Mouse (Mus musculus) forebrain, embryonic 14.5 days (tissue): ENCODE data around the gene Pick1. TPM values are rescaled to one million over a fixed set of nuclear protein-coding genes. Genes with fewer than 3 reads are reported as not detected.
A peak's percentile ranks its signal among the peaks of the same experiment; 100 is the strongest.
"Not testable (repeated sequence)": the region's sequence is repeated elsewhere in the genome, so short reads cannot be mapped to it uniquely, and the experiment has no call there.

Experiments used
- ATAC-seq: fragments of 200-750 bp; cut with Nextera tagmentation; 2 replicates; pipeline ENCODE4 v1.8.0; 2017; ENCODE audit warnings: mild to moderate bottlenecking, moderate library complexity
- DNase-seq: peaks from one replicate; pipeline ENCODE4 v3.0.0-alpha.2; 2015; ENCODE audit warnings: low spot score
- H3K27ac ChIP-seq: fragments of 300-500 bp; sonication (generic); 2 replicates; pipeline ENCODE4 v1.5.1; 2014; ENCODE audit warnings: low read depth, mild to moderate bottlenecking, control low read depth, low read length, moderate library complexity
- H3K27me3 ChIP-seq: fragments of 300-500 bp; sonication (generic); replicated peaks from 2 replicates; pipeline ENCODE4 v1.6.1; 2014; ENCODE audit warnings: low read length, control low read depth, mixed read lengths; ENCODE audit not compliant: control insufficient read depth, insufficient read depth
- H3K36me3 ChIP-seq: fragments of 300-500 bp; sonication (generic); 2 replicates; pipeline ENCODE4 v1.6.1; 2014; ENCODE audit warnings: low read length, control low read depth; ENCODE audit not compliant: control insufficient read depth, insufficient read depth
- H3K4me1 ChIP-seq: fragments of 300-500 bp; sonication (generic); 2 replicates; pipeline ENCODE4 v1.6.1; 2014; ENCODE audit warnings: antibody characterized with exemption, low read length, control low read depth; ENCODE audit not compliant: control insufficient read depth, insufficient read depth
- H3K4me2 ChIP-seq: fragments of 300-500 bp; sonication (generic); 2 replicates; pipeline ENCODE4 v1.6.1; 2014; ENCODE audit warnings: mild to moderate bottlenecking, control low read depth, low read length
- H3K4me3 ChIP-seq: fragments of 300-500 bp; sonication (generic); 2 replicates; pipeline ENCODE4 v1.5.1; 2014; ENCODE audit warnings: low read depth, low read length, control low read depth
- H3K9ac ChIP-seq: fragments of 300-500 bp; sonication (generic); 2 replicates; pipeline ENCODE4 v1.6.1; 2014; ENCODE audit warnings: mild to moderate bottlenecking, low read length, control low read depth, moderate library complexity
- H3K9me3 ChIP-seq: fragments of 300-500 bp; sonication (generic); replicated peaks from 2 replicates; pipeline ENCODE4 v1.6.1; 2016; ENCODE audit warnings: low read length, control low read depth, mixed read lengths; ENCODE audit not compliant: control insufficient read depth
- WGBS: fragments of 180-500 bp; shearing (Covaris S2); extraction: QIAGEN DNeasy Blood & Tissue Kit; methylation state at CpG from one replicate; pipeline ENCODE4 v1.1.7; 2014; 5-methylcytosine and 5-hydroxymethylcytosine counted together
- polyA plus RNA-seq: library from polyadenylated mRNA; unstranded; fragments of >200 nt; fragmentation: Nextera tagmentation; extraction: Ambion mirVana; gene quantifications from 2 replicates; pipeline ENCODE4 v1.2.1, GENCODE M21; 2014

Pick1 gene
- polyA plus RNA-seq, 1 experiment from 2014 or later: 36.9 TPM

DNA sequence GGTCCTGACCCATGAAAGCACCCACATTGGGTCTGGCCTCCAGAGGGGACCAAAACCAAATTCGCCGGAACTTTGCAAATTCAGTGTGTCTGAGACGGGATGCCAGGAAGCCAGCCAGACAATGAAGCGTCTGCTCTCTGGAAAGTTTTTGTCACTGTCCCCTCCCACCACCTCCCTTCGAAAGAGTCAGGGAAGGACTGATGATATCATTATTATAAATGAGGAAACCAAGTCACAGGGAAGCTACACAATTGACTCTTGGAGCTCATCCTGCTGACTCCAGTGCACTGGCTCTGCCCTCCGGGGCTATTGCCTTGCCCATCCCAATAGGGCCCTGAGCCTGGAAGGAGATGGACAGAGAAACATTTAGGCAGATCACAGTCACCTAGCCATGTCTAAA lies 15.4 kb upstream of the Pick1 start:
- Histone ChIP-seq H3K27me3 (no peaks in the 10 kb centered on the region), H3K9ac (no peak overlapping the region), H3K4me1 (no peaks in the 10 kb centered on the region), H3K4me2 (no peak overlapping the region), H3K36me3 (no peaks in the 10 kb centered on the region), H3K27ac (no peak overlapping the region), H3K4me3 (no peak overlapping the region), H3K9me3 (no peaks in the 10 kb centered on the region)
- DNase-seq: no peak
- 87% methylated on average over 6 of the region's 6 CpGs for WGBS
- ATAC-seq: no peak

DNA sequence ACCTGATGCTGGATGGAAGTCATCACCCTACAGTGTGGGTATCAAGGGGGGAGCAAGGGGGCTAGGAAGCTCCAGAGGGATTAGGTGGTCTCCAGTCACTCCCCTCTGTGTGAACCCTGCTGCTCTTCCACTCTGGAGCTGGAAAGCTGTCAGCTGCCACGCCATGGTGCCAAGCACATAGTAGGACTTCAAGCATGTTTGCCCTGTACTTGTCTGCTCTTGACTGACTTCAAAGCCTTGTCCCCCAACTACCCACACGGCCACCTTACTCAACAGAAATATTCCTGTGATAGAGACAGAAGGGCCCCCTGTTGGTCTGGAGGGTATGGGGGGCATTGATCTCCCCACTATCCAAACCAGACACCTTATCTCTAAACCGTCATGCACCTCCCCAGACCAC lies 12.8 kb upstream of the Pick1 start:
- Histone ChIP-seq H3K4me1 (no peaks in the 10 kb centered on the region), H3K27me3 (no peaks in the 10 kb centered on the region), H3K36me3 (no peaks in the 10 kb centered on the region), H3K4me2 (no peak overlapping the region), H3K27ac (no peak overlapping the region), H3K9me3 (no peaks in the 10 kb centered on the region), H3K9ac (no peak overlapping the region), H3K4me3 (no peak overlapping the region)
- ATAC-seq: no peak
- WGBS: 79% methylated on average over 3 of the region's 3 CpGs
- no peak for DNase-seq

DNA sequence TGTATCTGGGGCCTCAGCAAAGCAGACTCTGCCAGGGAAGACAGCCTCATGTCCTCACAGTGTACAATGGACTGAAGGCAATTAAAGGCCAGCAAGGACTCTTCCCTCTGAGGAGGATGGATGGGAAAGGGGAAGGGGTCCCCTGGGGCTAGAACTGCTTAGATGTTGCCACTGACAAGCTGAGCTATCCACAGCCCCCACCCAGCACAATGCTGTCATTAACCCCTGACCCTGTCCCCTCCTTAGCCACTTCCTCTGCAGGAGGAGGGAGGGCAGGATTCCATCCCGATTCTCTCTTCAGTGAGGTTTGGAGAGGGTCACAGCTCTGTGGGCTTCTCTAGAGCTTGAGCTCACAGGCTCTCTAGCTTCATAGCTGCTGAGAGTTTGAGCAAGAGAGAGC lies 9.4 kb upstream of the Pick1 start:
- no peaks in the 10 kb centered on the region for H3K4me1 ChIP-seq
- no peak for DNase-seq
- WGBS: 0% methylated on average over 1 of the region's 1 CpGs
- H3K9ac ChIP-seq: 0 out of 2 replicates have a peak overlapping the region, but pooled peaks have one; percentile 17
- ATAC-seq: no peak
- no peaks in the 10 kb centered on the region for H3K36me3 ChIP-seq
- no peak overlapping the region for H3K4me2 ChIP-seq
- no peaks in the 10 kb centered on the region for H3K27me3 ChIP-seq
- no peak overlapping the region for H3K27ac ChIP-seq
- no peaks in the 10 kb centered on the region for H3K9me3 ChIP-seq
- H3K4me3 ChIP-seq: no peak overlapping the region

DNA sequence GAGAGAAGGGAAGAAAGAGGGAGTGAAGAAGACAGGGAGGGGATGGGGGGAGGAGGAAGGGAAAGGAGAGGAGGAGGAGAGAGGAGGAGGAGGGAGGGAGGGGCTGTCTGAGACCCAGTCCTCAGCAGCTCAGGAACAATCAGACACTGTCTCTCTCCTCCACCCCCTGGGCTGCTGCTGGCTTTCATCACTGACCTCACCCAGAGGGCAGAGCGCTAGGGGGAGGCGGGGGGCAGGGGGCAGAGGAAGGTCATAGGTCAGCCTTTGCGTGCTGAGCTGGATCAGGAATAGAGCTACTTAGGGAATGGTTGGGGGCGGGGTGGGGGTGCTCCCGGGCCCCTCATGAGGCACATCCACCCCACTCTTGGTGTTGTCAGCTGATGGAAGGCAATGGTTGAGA lies 5.3 kb upstream of the Pick1 start:
- no peak overlapping the region for H3K9ac ChIP-seq
- 15% methylated on average over 5 of the region's 5 CpGs for WGBS
- DNase-seq: no peak

DNA sequence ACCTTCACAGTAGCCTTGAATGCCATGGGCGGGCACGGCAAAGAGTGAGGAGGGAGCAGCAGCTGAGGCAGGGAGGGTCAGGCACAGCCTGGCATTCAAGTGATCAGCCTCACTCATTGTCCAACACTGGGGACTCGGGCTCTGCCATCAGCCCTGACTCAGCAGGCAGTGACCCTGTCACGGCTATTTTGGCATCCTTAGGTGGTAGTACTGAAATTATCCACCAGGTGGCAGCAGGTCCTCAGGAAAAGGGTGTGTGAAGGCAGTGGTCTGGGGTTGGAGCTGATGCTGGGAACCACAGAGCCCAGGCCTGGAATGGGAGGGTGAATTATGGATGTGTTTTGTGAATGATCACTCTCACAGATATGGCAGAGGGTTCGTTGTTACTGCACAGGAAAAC lies 4.3 kb upstream of the Pick1 start:
- no peaks in the 10 kb centered on the region for H3K27me3 ChIP-seq
- no peaks in the 10 kb centered on the region for H3K36me3 ChIP-seq
- no peaks in the 10 kb centered on the region for H3K9me3 ChIP-seq
- H3K27ac ChIP-seq: no peak overlapping the region
- 4% methylated on average over 5 of the region's 5 CpGs for WGBS
- H3K4me3 ChIP-seq: no peak overlapping the region
- ATAC-seq: peak; percentile 38
- H3K9ac ChIP-seq: no peak overlapping the region
- H3K4me2 ChIP-seq: no peak overlapping the region
- peak; percentile 82 for DNase-seq
- H3K4me1 ChIP-seq: peaks cover 2% of the 10 kb centered on the region; the same call in 1 of the 2 replicates

More for the DNA sequence above, 5.3 kb upstream of the Pick1 start:
- Histone ChIP-seq H3K4me2 (no peak overlapping the region), H3K36me3 (no peaks in the 10 kb centered on the region), H3K9me3 (no peaks in the 10 kb centered on the region), H3K27ac (no peak overlapping the region), H3K4me3 (no peak overlapping the region), H3K4me1 (no peaks in the 10 kb centered on the region), H3K27me3 (no peaks in the 10 kb centered on the region)
- no peak for ATAC-seq

DNA sequence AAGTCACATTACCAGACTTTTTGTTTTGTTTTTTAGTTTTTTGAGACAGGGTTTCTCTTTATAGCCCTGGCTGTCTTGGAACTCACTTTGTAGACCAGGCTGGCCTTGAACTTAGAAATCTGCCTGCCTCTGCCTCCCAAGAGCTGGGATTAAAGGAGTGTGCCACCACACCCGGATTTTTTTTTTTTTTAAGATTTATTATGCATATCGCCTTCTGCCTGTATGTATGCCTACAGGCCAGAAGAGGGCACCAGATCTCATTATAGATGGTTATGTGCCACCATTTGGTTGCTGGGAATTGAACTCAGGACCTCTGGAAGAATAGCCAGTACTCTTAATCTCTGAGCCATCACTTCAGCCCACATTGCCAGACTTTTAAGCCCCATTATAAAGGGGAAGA lies 3.2 kb upstream of the Pick1 start:
- H3K9me3 ChIP-seq, H3K4me2 ChIP-seq, H3K4me3 ChIP-seq, H3K4me1 ChIP-seq, H3K27me3 ChIP-seq, H3K36me3 ChIP-seq, H3K27ac ChIP-seq, ATAC-seq, H3K9ac ChIP-seq, DNase-seq: not testable (repeated sequence)
- 78% methylated on average over 2 of the region's 2 CpGs for WGBS

DNA sequence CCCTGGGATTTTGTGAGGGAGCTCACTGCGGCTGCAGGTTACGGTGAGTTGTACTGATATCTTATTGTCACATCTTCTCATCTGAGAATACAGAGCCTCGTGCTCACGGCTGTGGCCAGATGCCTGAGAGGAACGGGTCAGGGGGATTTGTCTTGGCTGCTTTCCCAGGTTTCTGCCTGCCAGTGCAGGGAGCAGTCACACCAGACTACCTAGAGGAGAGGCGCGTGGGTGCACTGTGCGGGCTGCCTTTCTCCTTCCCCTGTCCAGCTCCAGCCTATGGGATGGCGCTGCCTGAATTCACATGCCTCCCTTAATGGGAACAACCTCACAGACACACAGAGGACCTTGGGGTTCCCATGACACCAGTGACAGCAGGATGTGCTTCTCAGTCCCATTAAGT lies 6.3 kb downstream of the Pick1 start:
- no peak overlapping the region for H3K4me3 ChIP-seq
- no peaks in the 10 kb centered on the region for H3K9me3 ChIP-seq
- no peak for DNase-seq
- H3K27ac ChIP-seq: no peak overlapping the region
- no peak for ATAC-seq
- no peak overlapping the region for H3K9ac ChIP-seq
- H3K4me1 ChIP-seq: no peaks in the 10 kb centered on the region
- WGBS: 79% methylated on average over 9 of the region's 9 CpGs
- H3K27me3 ChIP-seq: no peaks in the 10 kb centered on the region
- H3K36me3 ChIP-seq: peaks cover 74% of the 10 kb centered on the region
- H3K4me2 ChIP-seq: no peak overlapping the region

DNA sequence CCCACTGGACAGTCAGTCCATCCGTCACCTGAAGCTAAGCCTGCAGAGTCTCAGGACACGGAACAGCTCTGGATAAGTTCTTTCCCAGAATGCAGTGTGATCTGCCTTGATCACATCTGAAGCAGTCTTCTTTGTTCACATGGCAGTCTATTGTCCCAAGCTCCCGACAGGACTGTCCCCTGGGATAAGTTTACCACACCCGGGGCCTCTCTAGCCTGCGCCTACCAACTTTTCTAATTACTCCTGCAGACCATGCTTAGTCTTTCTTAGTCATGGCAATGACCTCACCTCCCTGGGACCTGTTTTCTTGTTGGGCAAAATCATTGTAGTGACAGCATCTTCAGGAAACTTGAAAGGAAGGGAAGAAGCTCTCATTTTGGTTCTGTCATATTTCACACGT lies 9.1 kb downstream of the Pick1 start:
- H3K27me3 ChIP-seq: no peaks in the 10 kb centered on the region
- DNase-seq (no peak), ATAC-seq (no peak)
- no peak overlapping the region for H3K4me2 ChIP-seq
- peaks cover 71% of the 10 kb centered on the region for H3K36me3 ChIP-seq
- no peak overlapping the region for H3K27ac ChIP-seq
- no peak overlapping the region for H3K4me3 ChIP-seq
- WGBS: 80% methylated on average over 6 of the region's 6 CpGs
- no peak overlapping the region for H3K9ac ChIP-seq
- H3K9me3 ChIP-seq: no peaks in the 10 kb centered on the region
- H3K4me1 ChIP-seq: no peaks in the 10 kb centered on the region

DNA sequence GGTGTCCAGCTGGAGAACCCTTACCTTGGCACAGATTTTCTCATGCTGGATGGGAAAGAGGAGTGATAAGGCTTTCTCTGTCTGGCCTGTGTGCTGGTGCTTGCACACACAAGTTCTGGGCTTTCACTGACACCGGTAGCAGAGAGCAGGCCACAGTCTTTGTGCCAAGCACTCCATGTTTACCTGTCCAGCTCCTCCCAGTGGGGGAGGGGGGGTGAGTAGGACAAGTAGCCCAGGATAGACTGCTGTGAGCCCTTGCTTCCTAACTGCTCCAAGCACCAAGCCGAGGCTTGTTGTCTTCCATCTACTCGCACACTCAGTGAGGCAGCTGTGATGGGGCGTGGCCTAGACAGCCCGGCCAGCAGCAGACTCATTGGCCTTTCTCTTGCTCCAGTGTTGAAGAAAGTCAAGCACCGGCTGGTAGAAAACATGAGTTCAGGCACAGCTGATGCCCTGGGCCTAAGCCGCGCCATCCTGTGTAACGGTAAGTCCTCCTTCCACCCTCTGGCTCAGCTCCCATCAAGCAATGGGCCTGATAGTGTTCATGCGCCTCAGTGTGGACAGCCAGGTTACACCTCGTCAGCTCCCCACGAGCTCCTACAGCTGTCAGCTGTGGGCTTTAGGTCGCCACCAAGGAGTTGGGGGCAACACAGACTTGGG lies 13.7 kb downstream of the Pick1 start:
- peaks cover 68% of the 10 kb centered on the region for H3K36me3 ChIP-seq
- no peak overlapping the region for H3K9ac ChIP-seq
- DNase-seq: no peak
- no peaks in the 10 kb centered on the region for H3K4me1 ChIP-seq
- 75% methylated on average over 13 of the region's 13 CpGs for WGBS
- ATAC-seq: no peak
- no peaks in the 10 kb centered on the region for H3K9me3 ChIP-seq
- no peak overlapping the region for H3K4me3 ChIP-seq
- H3K27me3 ChIP-seq: no peaks in the 10 kb centered on the region
- H3K4me2 ChIP-seq: no peak overlapping the region
- H3K27ac ChIP-seq: no peak overlapping the region
